Comparison of ENCODE assay signal across 7 mouse cellular contexts in the genomic region with DNA sequence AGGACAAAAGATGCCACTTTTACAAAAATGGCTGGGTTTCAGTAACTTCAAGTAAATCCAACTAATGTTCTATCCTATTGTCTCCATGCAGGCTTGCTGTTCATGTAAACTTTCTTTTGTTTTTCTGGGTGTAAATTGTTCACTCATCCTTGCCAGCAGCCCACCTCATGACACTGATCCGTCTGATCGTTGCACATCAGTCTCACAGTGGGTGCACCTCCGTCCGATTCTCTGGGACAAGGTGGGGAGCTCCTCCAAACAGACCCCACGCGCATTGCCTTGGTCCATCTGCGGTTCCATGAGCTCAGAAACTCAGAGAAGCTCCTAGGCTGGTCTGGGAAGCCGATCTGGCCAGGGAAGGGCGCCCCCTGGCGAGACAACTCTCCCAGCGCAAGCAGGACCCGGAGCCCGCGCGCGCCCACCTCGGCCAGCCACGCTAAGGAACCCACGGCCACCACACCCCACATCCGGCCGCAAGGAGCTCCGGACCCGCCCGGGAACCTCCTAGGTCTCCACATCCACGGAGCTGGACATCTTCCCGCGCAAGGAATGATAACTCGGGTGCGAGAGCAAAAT. TPM values are rescaled to one million over a fixed set of nuclear protein-coding genes. Genes with fewer than 3 reads are reported as not detected.
DNase-seq lines count a peak whose midpoint lies in the region; ATAC-seq and TF ChIP-seq lines count a peak whose summit lies in the region.

No protein-coding gene starts in this region.

- 0 out of 2 replicates have a peak, but pooled peaks have one; percentile 56 for ATAC-seq in embryonic facial prominence, embryonic 13.5 days (ENCODE audit: insufficient number of reproducible peaks, insufficient read depth, low FRiP score, low TSS enrichment, low read depth)
- peak; percentile 66; the same call in 1 of the 2 replicates for ATAC-seq in limb, embryonic 14.5 days (ENCODE audit: low FRiP score, low read depth)
- ATAC-seq in midbrain, embryonic 16.5 days: peak; percentile 81

- TF ChIP-seq CTCF in bone marrow macrophage, adult 2 months (IDR thresholded peaks at IDR 0.05; ENCODE audit: low read depth, low read length): peak; percentile 46
- TF ChIP-seq CTCF in heart, adult 2 months (IDR thresholded peaks at IDR 0.05): peak; percentile 94
- peak; percentile 65 for TF ChIP-seq CTCF in kidney, adult 2 months (conservative IDR thresholded peaks at IDR 0.05; ENCODE audit: insufficient read depth, insufficient read length, low read depth, low read length)

- 2% methylated on average over 29 of the region's 29 CpGs for WGBS in embryonic facial prominence, embryonic 13.5 days
- under 1% methylated on average over 29 of the region's 29 CpGs for WGBS in heart, adult 2 months
- WGBS in kidney, adult 2 months: 2% methylated on average over 29 of the region's 29 CpGs
- WGBS in limb, embryonic 14.5 days: under 1% methylated on average over 29 of the region's 29 CpGs
- WGBS in midbrain, embryonic 16.5 days: 0% methylated on average over 27 of the region's 29 CpGs

- peaks cover 13% of the 10 kb centered on the region for H3K27me3 ChIP-seq in embryonic facial prominence, embryonic 13.5 days
- H3K27me3 ChIP-seq in heart, adult 2 months (ENCODE audit: control insufficient read depth, insufficient read depth, low read length): no peaks in the 10 kb centered on the region
- H3K27me3 ChIP-seq in kidney, adult 2 months (replicated peaks; ENCODE audit: control insufficient read depth, insufficient read depth, low read length): no peaks in the 10 kb centered on the region
- no peaks in the 10 kb centered on the region; the same call in 1 of the 2 replicates for H3K27me3 ChIP-seq in limb, embryonic 14.5 days (ENCODE audit: control insufficient read depth, insufficient read depth, low read length)
- no peaks in the 10 kb centered on the region for H3K27me3 ChIP-seq in midbrain, embryonic 16.5 days (ENCODE audit: control insufficient read depth, insufficient read depth, low read depth, low read length)

- no peaks in the 10 kb centered on the region for H3K9me3 ChIP-seq in embryonic facial prominence, embryonic 13.5 days
- no peaks in the 10 kb centered on the region for H3K9me3 ChIP-seq in limb, embryonic 14.5 days (ENCODE audit: control insufficient read depth, low read length)
- no peaks in the 10 kb centered on the region for H3K9me3 ChIP-seq in midbrain, embryonic 16.5 days (replicated peaks; ENCODE audit: control insufficient read depth, low read length, poor library complexity, severe bottlenecking)

- H3K27ac ChIP-seq in bone marrow macrophage, adult 2 months (ENCODE audit: insufficient read depth, low read depth, low read length): no peak overlapping the region
- peak overlapping the region; percentile 39; the same call in 1 of the 2 replicates for H3K27ac ChIP-seq in embryonic facial prominence, embryonic 13.5 days
- peak overlapping the region; percentile 87 for H3K27ac ChIP-seq in heart, adult 2 months
- 0 out of 2 replicates have a peak overlapping the region, but pooled peaks have one; percentile 7 for H3K27ac ChIP-seq in kidney, adult 2 months (ENCODE audit: insufficient read depth, low read depth, low read length)
- peak overlapping the region; percentile 3; the same call in 1 of the 2 replicates for H3K27ac ChIP-seq in limb, embryonic 14.5 days (replicated peaks; ENCODE audit: low read depth, low read length)
- peak overlapping the region; percentile 72 for H3K27ac ChIP-seq in midbrain, embryonic 16.5 days (ENCODE audit: low read length)

- intact Hi-C loops in heart, adult 2 months (cut with DNase I): loop anchor here (1.0 to 10.0 kb wide), 6 partner anchors 31 to 259 kb away; no protein-coding TSS in a partner anchor

- H3K4me1 ChIP-seq in bone marrow macrophage, adult 2 months (ENCODE audit: control insufficient read depth, insufficient read depth, low read length): no peaks in the 10 kb centered on the region
- H3K4me1 ChIP-seq in embryonic facial prominence, embryonic 13.5 days: peaks cover 15% of the 10 kb centered on the region
- H3K4me1 ChIP-seq in heart, adult 2 months (ENCODE audit: control insufficient read depth, insufficient read depth, low read length): peaks cover 27% of the 10 kb centered on the region
- peaks cover 7% of the 10 kb centered on the region for H3K4me1 ChIP-seq in kidney, adult 2 months (ENCODE audit: control insufficient read depth, insufficient read depth, low read length)
- H3K4me1 ChIP-seq in limb, embryonic 14.5 days (ENCODE audit: control insufficient read depth, insufficient read depth, low read length): peaks cover 10% of the 10 kb centered on the region; the same call in 1 of the 2 replicates
- H3K4me1 ChIP-seq in midbrain, embryonic 16.5 days (ENCODE audit: control insufficient read depth, insufficient read depth, low read length): peaks cover 24% of the 10 kb centered on the region

- no peaks in the 10 kb centered on the region for H3K79me2 ChIP-seq in heart, adult 2 months (replicated peaks; ENCODE audit: control insufficient read depth, insufficient read depth, low read length)

- H3K9ac ChIP-seq in embryonic facial prominence, embryonic 13.5 days: peak overlapping the region; percentile 79
- peak overlapping the region; percentile 74 for H3K9ac ChIP-seq in heart, adult 2 months (ENCODE audit: low read depth, low read length)
- H3K9ac ChIP-seq in limb, embryonic 14.5 days (ENCODE audit: low read depth, low read length, severe bottlenecking): peak overlapping the region; percentile 63
- peak overlapping the region; percentile 82 for H3K9ac ChIP-seq in midbrain, embryonic 16.5 days (ENCODE audit: low read depth, low read length)

- TF ChIP-seq EP300 in heart, adult 2 months (IDR thresholded peaks at IDR 0.05; ENCODE audit: insufficient read depth, low read depth, low read length): no peak

- TF ChIP-seq POLR2A in bone marrow macrophage, adult 2 months (IDR thresholded peaks at IDR 0.05; ENCODE audit: borderline replicate concordance, low read depth, low read length): no peak
- TF ChIP-seq POLR2A in heart, adult 2 months (IDR thresholded peaks at IDR 0.05; ENCODE audit: insufficient read depth, low read depth, low read length): no peak
- no peak for TF ChIP-seq POLR2A in kidney, adult 2 months (IDR thresholded peaks at IDR 0.05; ENCODE audit: low read depth, low read length)
- TF ChIP-seq POLR2A in limb, embryonic 14.5 days (IDR thresholded peaks at IDR 0.05; ENCODE audit: borderline replicate concordance, extremely low read depth, insufficient read depth, insufficient read length): no peak

- peak overlapping the region; percentile 59 for H3K4me3 ChIP-seq in bone marrow macrophage, adult 2 months (ENCODE audit: insufficient read depth, low read length)
- peak overlapping the region; percentile 67 for H3K4me3 ChIP-seq in embryonic facial prominence, embryonic 13.5 days
- peak overlapping the region; percentile 82 for H3K4me3 ChIP-seq in heart, adult 2 months
- H3K4me3 ChIP-seq in kidney, adult 2 months (ENCODE audit: insufficient read depth, low read depth, low read length): peak overlapping the region; percentile 65
- peak overlapping the region; percentile 53 for H3K4me3 ChIP-seq in limb, embryonic 14.5 days (replicated peaks; ENCODE audit: low read length)
- peak overlapping the region; percentile 74 for H3K4me3 ChIP-seq in midbrain, embryonic 16.5 days (ENCODE audit: low read depth, low read length)

- H3K36me3 ChIP-seq in embryonic facial prominence, embryonic 13.5 days: no peaks in the 10 kb centered on the region
- H3K36me3 ChIP-seq in heart, adult 2 months (ENCODE audit: control insufficient read depth, insufficient read depth, low read length): peaks cover 2% of the 10 kb centered on the region; the same call in 1 of the 2 replicates
- no peaks in the 10 kb centered on the region for H3K36me3 ChIP-seq in kidney, adult 2 months (ENCODE audit: control insufficient read depth, insufficient read depth, low read length)
- no peaks in the 10 kb centered on the region for H3K36me3 ChIP-seq in limb, embryonic 14.5 days (ENCODE audit: control insufficient read depth, insufficient read depth, low read length)
- no peaks in the 10 kb centered on the region for H3K36me3 ChIP-seq in midbrain, embryonic 16.5 days (ENCODE audit: control insufficient read depth, insufficient read depth, low read length)

- peak; percentile 89 to 93 for DNase-seq in heart, adult 2 months
- peak; percentile 87 for DNase-seq in kidney, adult 2 months
- DNase-seq in limb, embryonic 14.5 days (ENCODE audit: low spot score): peak; percentile 89
- DNase-seq in spleen, postnatal 10 days (ENCODE audit: low spot score in 2 of 2): peak; percentile 64 to 79

- peak overlapping the region; percentile 99 for H3K4me2 ChIP-seq in embryonic facial prominence, embryonic 13.5 days
- peak overlapping the region; percentile 100 for H3K4me2 ChIP-seq in limb, embryonic 14.5 days (replicated peaks; ENCODE audit: low read depth, low read length, severe bottlenecking)
- H3K4me2 ChIP-seq in midbrain, embryonic 16.5 days (ENCODE audit: low read length): peak overlapping the region; percentile 77

RNA-seq across cellular contexts. Expression of a gene that starts 1.0 kb away (rescaled TPM):
- polyA plus RNA-seq in bone marrow macrophage, adult 2 months (2012; ENCODE audit: insufficient read depth, insufficient read length, missing spikeins): not detected in 2 replicates
- polyA plus RNA-seq in embryonic facial prominence, embryonic 13.5 days (2015; fragmentation: Nextera tagmentation; extraction: Ambion mirVana): 17.7 and 20.8 TPM in 2 replicates
- 10 to 100 TPM in 1 of 2 experiments, 1 to 10 TPM in 1; 9.4 to 16.0 TPM for total RNA-seq in heart, adult 2 months (2021)
- polyA plus RNA-seq in heart, adult 2 months (2012; rRNA removed): 21.3 and 23.8 TPM in 2 replicates
- 18.9 and 20.9 TPM in 2 replicates for polyA plus RNA-seq in kidney, adult 2 months (2012; rRNA removed)
- polyA plus RNA-seq in limb, embryonic 14.5 days (2012; rRNA removed): 34.5 and 42.3 TPM in 2 replicates
- polyA plus RNA-seq in limb, embryonic 14.5 days (2014; fragmentation: Nextera tagmentation; extraction: Ambion mirVana): 24.5 and 26.6 TPM in 2 replicates
- polyA plus RNA-seq in midbrain, embryonic 16.5 days (2015; fragmentation: Nextera tagmentation; extraction: Ambion mirVana): 20.1 and 21.2 TPM in 2 replicates

Comparison
In these comparisons a context has a peak if more than half of its experiments do, and no peak if none do; other contexts are left out.
1. RNA of a gene that starts 1.0 kb away (polyA plus RNA-seq): 24.5 to 42.3 TPM in limb, embryonic 14.5 days, 21.3 to 23.8 TPM in heart, adult 2 months, 18.9 to 20.9 TPM in kidney, adult 2 months, 20.1 to 21.2 TPM in midbrain, embryonic 16.5 days and 17.7 to 20.8 TPM in embryonic facial prominence, embryonic 13.5 days; not detected in bone marrow macrophage, adult 2 months; every median in the first group is over 10 times any median in the second.
2. Peak in every context shown above with its lines, with median percentiles within 50 percentile points of each other: H3K4me3 ChIP-seq, CTCF ChIP-seq, ATAC-seq, H3K4me2 ChIP-seq, H3K9ac ChIP-seq and DNase-seq.